Mouse (Mus musculus): ENCODE results near the gene Smad1. TPM values are rescaled to one million over a fixed set of nuclear protein-coding genes. Genes with fewer than 3 reads are reported as not detected.

Gene Smad1
- polyA plus RNA-seq, 1 experiment from 2014 or later: 38.3 TPM

- H3K9ac ChIP-seq (replicated peaks; ENCODE audit: low read length): no peak overlapping the region
- H3K4me2 ChIP-seq (replicated peaks; ENCODE audit: low read depth, low read length): 0 out of 2 replicates have a peak overlapping the region, but pooled peaks have one; percentile 11
- peak; percentile 57; the same call in 1 of the 2 replicates for ATAC-seq (ENCODE audit: low FRiP score, low TSS enrichment)
- no peaks in the 10 kb centered on the region for H3K9me3 ChIP-seq (ENCODE audit: low read length)
- no peak overlapping the region for H3K4me3 ChIP-seq (ENCODE audit: low read length)
- peaks cover 22% of the 10 kb centered on the region for H3K36me3 ChIP-seq (ENCODE audit: insufficient read depth, low read length)
- no peaks in the 10 kb centered on the region for H3K27me3 ChIP-seq (ENCODE audit: insufficient read depth, low read length)
- peak overlapping the region; percentile 54; the same call in 1 of the 2 replicates for H3K27ac ChIP-seq (ENCODE audit: low read length)
- 56% methylated on average over 5 of the region's 5 CpGs for WGBS
- peaks cover 25% of the 10 kb centered on the region for H3K4me1 ChIP-seq (ENCODE audit: insufficient read depth, low read length)
These were observed 24.9 kb downstream of the Smad1 start for GRCm38 (mm10) chr8:79374410-79374809.

GRCm38 (mm10) chr8:79373563-79373962, 25.8 kb downstream of the Smad1 start:
- 85% methylated on average over 6 of the region's 6 CpGs for WGBS

GRCm38 (mm10) chr8:79372960-79373359, 26.4 kb downstream of the Smad1 start:
- Histone ChIP-seq H3K9ac (replicated peaks; ENCODE audit: low read length) (no peak overlapping the region), H3K36me3 (ENCODE audit: insufficient read depth, low read length) (peaks cover 27% of the 10 kb centered on the region), H3K27ac (ENCODE audit: low read length) (no peak overlapping the region), H3K4me2 (replicated peaks; ENCODE audit: low read depth, low read length) (no peak overlapping the region), H3K4me1 (ENCODE audit: insufficient read depth, low read length) (peaks cover 38% of the 10 kb centered on the region), H3K9me3 (ENCODE audit: low read length) (no peaks in the 10 kb centered on the region), H3K27me3 (ENCODE audit: insufficient read depth, low read length) (no peaks in the 10 kb centered on the region), H3K4me3 (ENCODE audit: low read length) (no peak overlapping the region)
- 72% methylated on average over 8 of the region's 8 CpGs for WGBS
- ATAC-seq (ENCODE audit: low FRiP score, low TSS enrichment): no peak

More at GRCm38 (mm10) chr8:79373563-79373962, 25.8 kb downstream of the Smad1 start:
- Histone ChIP-seq H3K4me1 (ENCODE audit: insufficient read depth, low read length) (peaks cover 34% of the 10 kb centered on the region), H3K27ac (ENCODE audit: low read length) (no peak overlapping the region), H3K36me3 (ENCODE audit: insufficient read depth, low read length) (peaks cover 27% of the 10 kb centered on the region), H3K9me3 (ENCODE audit: low read length) (no peaks in the 10 kb centered on the region), H3K27me3 (ENCODE audit: insufficient read depth, low read length) (no peaks in the 10 kb centered on the region), H3K9ac (replicated peaks; ENCODE audit: low read length) (no peak overlapping the region), H3K4me3 (ENCODE audit: low read length) (no peak overlapping the region), H3K4me2 (replicated peaks; ENCODE audit: low read depth, low read length) (no peak overlapping the region)
- ATAC-seq (ENCODE audit: low FRiP score, low TSS enrichment): no peak

- Histone ChIP-seq H3K4me2 (replicated peaks; ENCODE audit: low read depth, low read length) (no peak overlapping the region), H3K36me3 (ENCODE audit: insufficient read depth, low read length) (peaks cover 27% of the 10 kb centered on the region), H3K27ac (ENCODE audit: low read length) (no peak overlapping the region), H3K9ac (replicated peaks; ENCODE audit: low read length) (no peak overlapping the region), H3K27me3 (ENCODE audit: insufficient read depth, low read length) (no peaks in the 10 kb centered on the region), H3K4me1 (ENCODE audit: insufficient read depth, low read length) (peaks cover 43% of the 10 kb centered on the region), H3K9me3 (ENCODE audit: low read length) (no peaks in the 10 kb centered on the region), H3K4me3 (ENCODE audit: low read length) (no peak overlapping the region)
- no peak for ATAC-seq (ENCODE audit: low FRiP score, low TSS enrichment)
- WGBS: 69% methylated on average over 9 of the region's 9 CpGs
These were observed 26.8 kb downstream of the Smad1 start for GRCm38 (mm10) chr8:79372521-79372920.

DNA sequence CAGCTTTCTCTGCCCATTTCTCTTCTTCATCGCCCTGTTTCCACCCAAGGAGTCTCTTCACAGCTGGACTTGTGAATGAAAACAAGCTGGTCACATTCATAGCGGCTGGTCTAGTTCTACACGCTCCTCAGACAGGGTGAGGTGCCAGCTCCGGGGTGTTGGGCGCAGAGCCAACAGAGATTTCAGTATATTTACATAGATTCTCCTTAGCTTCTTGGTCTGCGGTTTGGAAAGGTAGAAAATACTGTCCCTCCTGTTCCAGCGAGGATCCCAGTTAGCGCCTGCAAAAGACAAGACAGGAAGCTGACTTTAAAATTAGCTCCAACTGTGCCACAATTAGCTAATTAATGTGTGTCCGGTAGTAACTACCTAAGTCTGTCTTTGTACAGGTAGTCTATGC, 27.2 kb downstream of the Smad1 start:
- no peak for ATAC-seq (ENCODE audit: low FRiP score, low TSS enrichment)
- no peaks in the 10 kb centered on the region for H3K27me3 ChIP-seq (ENCODE audit: insufficient read depth, low read length)
- WGBS: 87% methylated on average over 9 of the region's 9 CpGs
- H3K36me3 ChIP-seq (ENCODE audit: insufficient read depth, low read length): peaks cover 27% of the 10 kb centered on the region
- H3K4me3 ChIP-seq (ENCODE audit: low read length): no peak overlapping the region
- no peak overlapping the region for H3K9ac ChIP-seq (replicated peaks; ENCODE audit: low read length)
- no peak overlapping the region for H3K27ac ChIP-seq (ENCODE audit: low read length)
- no peak overlapping the region for H3K4me2 ChIP-seq (replicated peaks; ENCODE audit: low read depth, low read length)
- no peaks in the 10 kb centered on the region for H3K9me3 ChIP-seq (ENCODE audit: low read length)
- H3K4me1 ChIP-seq (ENCODE audit: insufficient read depth, low read length): peaks cover 47% of the 10 kb centered on the region

DNA sequence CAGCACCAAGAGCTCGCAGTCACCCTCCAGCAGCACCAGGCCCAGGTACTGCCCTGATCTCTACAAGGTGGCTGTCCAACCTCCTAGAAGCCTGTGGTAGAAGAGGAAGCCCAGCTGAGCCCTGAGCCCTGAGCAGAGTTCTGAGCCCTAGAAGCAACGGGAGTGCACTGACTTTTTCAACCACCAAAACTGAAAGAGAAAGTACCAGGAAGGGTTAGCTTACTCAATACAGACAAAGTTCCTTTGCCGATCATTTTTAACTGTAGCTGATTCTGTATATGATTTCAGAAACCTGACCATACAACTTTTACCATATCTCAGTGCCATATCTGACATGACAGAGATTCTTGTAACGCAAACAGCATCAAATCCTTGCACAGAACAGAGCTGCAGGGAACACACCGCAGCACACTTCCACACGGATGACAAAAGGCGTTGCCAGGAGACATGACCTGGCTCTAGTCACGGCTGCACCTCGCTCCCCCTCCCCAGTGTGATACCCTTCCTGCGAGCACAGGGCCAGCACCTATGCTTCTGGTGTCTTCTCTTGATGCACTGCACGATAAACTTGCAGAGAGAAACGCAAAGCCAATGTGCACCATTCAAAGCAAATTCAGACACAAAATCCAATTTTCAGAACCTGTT, 28.6 kb downstream of the Smad1 start:
- Histone ChIP-seq H3K4me2 (replicated peaks; ENCODE audit: low read depth, low read length) (no peak overlapping the region), H3K4me1 (ENCODE audit: insufficient read depth, low read length) (peaks cover 43% of the 10 kb centered on the region), H3K4me3 (ENCODE audit: low read length) (no peak overlapping the region), H3K27me3 (ENCODE audit: insufficient read depth, low read length) (no peaks in the 10 kb centered on the region), H3K36me3 (ENCODE audit: insufficient read depth, low read length) (peaks cover 24% of the 10 kb centered on the region), H3K27ac (ENCODE audit: low read length) (no peak overlapping the region), H3K9me3 (ENCODE audit: low read length) (no peaks in the 10 kb centered on the region), H3K9ac (replicated peaks; ENCODE audit: low read length) (no peak overlapping the region)
- 92% methylated on average over 12 of the region's 12 CpGs for WGBS
- ATAC-seq (ENCODE audit: low FRiP score, low TSS enrichment): no peak

GRCm38 (mm10) chr8:79369163-79369562, 30.2 kb downstream of the Smad1 start:
- H3K27ac ChIP-seq (ENCODE audit: low read length): peak overlapping the region; percentile 0; the same call in 1 of the 2 replicates

GRCm38 (mm10) chr8:79367959-79368358, 31.4 kb downstream of the Smad1 start:
- Histone ChIP-seq H3K4me2 (replicated peaks; ENCODE audit: low read depth, low read length) (no peak overlapping the region), H3K4me3 (ENCODE audit: low read length) (no peak overlapping the region), H3K9ac (replicated peaks; ENCODE audit: low read length) (no peak overlapping the region), H3K36me3 (ENCODE audit: insufficient read depth, low read length) (peaks cover 36% of the 10 kb centered on the region), H3K27me3 (ENCODE audit: insufficient read depth, low read length) (no peaks in the 10 kb centered on the region), H3K27ac (ENCODE audit: low read length) (no peak overlapping the region), H3K9me3 (ENCODE audit: low read length) (no peaks in the 10 kb centered on the region), H3K4me1 (ENCODE audit: insufficient read depth, low read length) (peaks cover 28% of the 10 kb centered on the region)
- 0 out of 2 replicates have a peak, but pooled peaks have one; percentile 53 for ATAC-seq (ENCODE audit: low FRiP score, low TSS enrichment)
- WGBS: 66% methylated on average over 4 of the region's 4 CpGs

More at GRCm38 (mm10) chr8:79369163-79369562, 30.2 kb downstream of the Smad1 start:
- H3K27me3 ChIP-seq (ENCODE audit: insufficient read depth, low read length): no peaks in the 10 kb centered on the region
- H3K4me3 ChIP-seq (ENCODE audit: low read length): no peak overlapping the region
- peaks cover 28% of the 10 kb centered on the region for H3K4me1 ChIP-seq (ENCODE audit: insufficient read depth, low read length)
- no peaks in the 10 kb centered on the region for H3K9me3 ChIP-seq (ENCODE audit: low read length)
- no peak for ATAC-seq (ENCODE audit: low FRiP score, low TSS enrichment)
- H3K9ac ChIP-seq (replicated peaks; ENCODE audit: low read length): no peak overlapping the region
- WGBS: 88% methylated on average over 6 of the region's 6 CpGs
- H3K36me3 ChIP-seq (ENCODE audit: insufficient read depth, low read length): peaks cover 32% of the 10 kb centered on the region
- H3K4me2 ChIP-seq (replicated peaks; ENCODE audit: low read depth, low read length): no peak overlapping the region

- H3K27me3 ChIP-seq (ENCODE audit: insufficient read depth, low read length): no peaks in the 10 kb centered on the region
- peaks cover 31% of the 10 kb centered on the region for H3K4me1 ChIP-seq (ENCODE audit: insufficient read depth, low read length)
- 56% methylated on average over 12 of the region's 12 CpGs for WGBS
- ATAC-seq (ENCODE audit: low FRiP score, low TSS enrichment): no peak
- no peak overlapping the region for H3K4me2 ChIP-seq (replicated peaks; ENCODE audit: low read depth, low read length)
- no peak overlapping the region for H3K4me3 ChIP-seq (ENCODE audit: low read length)
- H3K9ac ChIP-seq (replicated peaks; ENCODE audit: low read length): no peak overlapping the region
- H3K9me3 ChIP-seq (ENCODE audit: low read length): no peaks in the 10 kb centered on the region
- H3K27ac ChIP-seq (ENCODE audit: low read length): no peak overlapping the region
- peaks cover 36% of the 10 kb centered on the region for H3K36me3 ChIP-seq (ENCODE audit: insufficient read depth, low read length)
These were observed 32.0 kb downstream of the Smad1 start for GRCm38 (mm10) chr8:79367350-79367749.

- peaks cover 28% of the 10 kb centered on the region for H3K36me3 ChIP-seq (ENCODE audit: insufficient read depth, low read length)
- no peaks in the 10 kb centered on the region for H3K9me3 ChIP-seq (ENCODE audit: low read length)
- no peak overlapping the region for H3K4me3 ChIP-seq (ENCODE audit: low read length)
- no peak for ATAC-seq (ENCODE audit: low FRiP score, low TSS enrichment)
- no peaks in the 10 kb centered on the region for H3K27me3 ChIP-seq (ENCODE audit: insufficient read depth, low read length)
- H3K4me2 ChIP-seq (replicated peaks; ENCODE audit: low read depth, low read length): no peak overlapping the region
- H3K4me1 ChIP-seq (ENCODE audit: insufficient read depth, low read length): peaks cover 40% of the 10 kb centered on the region
- WGBS: 92% methylated on average over 9 of the region's 9 CpGs
- H3K27ac ChIP-seq (ENCODE audit: low read length): no peak overlapping the region
- no peak overlapping the region for H3K9ac ChIP-seq (replicated peaks; ENCODE audit: low read length)
These were observed 33.1 kb downstream of the Smad1 start for GRCm38 (mm10) chr8:79366227-79366626.

All from kidney, embryonic 16.5 days (tissue).